Mouse (Mus musculus): Measurements from ENCODE around the gene Ppp1r2. TPM values are rescaled to one million over a fixed set of nuclear protein-coding genes. Genes with fewer than 3 reads are reported as not detected.

The Ppp1r2 gene
- polyA plus RNA-seq, 1 experiment = 45.4 TPM

GRCm38 (mm10) chr16:31313611-31314010 is 38.5 kb upstream of the Ppp1r2 start:
- Histone ChIP-seq H3K27ac (ENCODE audit: insufficient read depth, low read depth, low read length) (no peak overlapping the region), H3K4me1 (ENCODE audit: control insufficient read depth, insufficient read depth, low read length) (peaks cover 3% of the 10 kb centered on the region), H3K4me3 (ENCODE audit: insufficient read depth, low read length) (no peak overlapping the region)
- TF ChIP-seq POLR2A (IDR thresholded peaks at IDR 0.05; ENCODE audit: borderline replicate concordance, low read depth, low read length) = no peak
- no peak for TF ChIP-seq CTCF (IDR thresholded peaks at IDR 0.05; ENCODE audit: low read depth, low read length)

GRCm38 (mm10) chr16:31312296-31312695 is 37.2 kb upstream of the Ppp1r2 start:
- Histone ChIP-seq H3K27ac (ENCODE audit: insufficient read depth, low read depth, low read length) (no peak overlapping the region), H3K4me1 (ENCODE audit: control insufficient read depth, insufficient read depth, low read length) (peaks cover 3% of the 10 kb centered on the region), H3K4me3 (ENCODE audit: insufficient read depth, low read length) (no peak overlapping the region)
- TF ChIP-seq CTCF (IDR thresholded peaks at IDR 0.05; ENCODE audit: low read depth, low read length) (no peak), POLR2A (IDR thresholded peaks at IDR 0.05; ENCODE audit: borderline replicate concordance, low read depth, low read length) (no peak)

GRCm38 (mm10) chr16:31305199-31305919 is 30.3 kb upstream of the Ppp1r2 start:
- no peak overlapping the region for H3K27ac ChIP-seq (ENCODE audit: insufficient read depth, low read depth, low read length)
- H3K4me1 ChIP-seq (ENCODE audit: control insufficient read depth, insufficient read depth, low read length) = peaks cover 6% of the 10 kb centered on the region
- no peak for TF ChIP-seq CTCF (IDR thresholded peaks at IDR 0.05; ENCODE audit: low read depth, low read length)
- no peak overlapping the region for H3K4me3 ChIP-seq (ENCODE audit: insufficient read depth, low read length)

GRCm38 (mm10) chr16:31303276-31303675 is 28.2 kb upstream of the Ppp1r2 start:
- TF ChIP-seq POLR2A (IDR thresholded peaks at IDR 0.05; ENCODE audit: borderline replicate concordance, low read depth, low read length) (no peak), CTCF (IDR thresholded peaks at IDR 0.05; ENCODE audit: low read depth, low read length) (no peak)
- Histone ChIP-seq H3K27ac (ENCODE audit: insufficient read depth, low read depth, low read length) (no peak overlapping the region), H3K4me3 (ENCODE audit: insufficient read depth, low read length) (no peak overlapping the region), H3K4me1 (ENCODE audit: control insufficient read depth, insufficient read depth, low read length) (peaks cover 6% of the 10 kb centered on the region)

- H3K27ac ChIP-seq (ENCODE audit: insufficient read depth, low read depth, low read length) = no peak overlapping the region
- H3K4me1 ChIP-seq (ENCODE audit: control insufficient read depth, insufficient read depth, low read length) = peaks cover 6% of the 10 kb centered on the region
- H3K4me3 ChIP-seq (ENCODE audit: insufficient read depth, low read length) = no peak overlapping the region
- no peak for TF ChIP-seq CTCF (IDR thresholded peaks at IDR 0.05; ENCODE audit: low read depth, low read length)
- no peak for TF ChIP-seq POLR2A (IDR thresholded peaks at IDR 0.05; ENCODE audit: borderline replicate concordance, low read depth, low read length)
These were observed 25.9 kb upstream of the Ppp1r2 start for GRCm38 (mm10) chr16:31300883-31301532.

- no peak overlapping the region for H3K4me3 ChIP-seq (ENCODE audit: insufficient read depth, low read length)
- peaks cover 10% of the 10 kb centered on the region for H3K4me1 ChIP-seq (ENCODE audit: control insufficient read depth, insufficient read depth, low read length)
- H3K27ac ChIP-seq (ENCODE audit: insufficient read depth, low read depth, low read length) = no peak overlapping the region
- TF ChIP-seq CTCF (IDR thresholded peaks at IDR 0.05; ENCODE audit: low read depth, low read length) (no peak), POLR2A (IDR thresholded peaks at IDR 0.05; ENCODE audit: borderline replicate concordance, low read depth, low read length) (no peak)
These were observed 25.4 kb upstream of the Ppp1r2 start for GRCm38 (mm10) chr16:31300467-31300866.

GRCm38 (mm10) chr16:31299960-31300353 is 24.9 kb upstream of the Ppp1r2 start:
- H3K4me3 ChIP-seq (ENCODE audit: insufficient read depth, low read length) = no peak overlapping the region
- H3K27ac ChIP-seq (ENCODE audit: insufficient read depth, low read depth, low read length) = no peak overlapping the region
- TF ChIP-seq POLR2A (IDR thresholded peaks at IDR 0.05; ENCODE audit: borderline replicate concordance, low read depth, low read length) (no peak), CTCF (IDR thresholded peaks at IDR 0.05; ENCODE audit: low read depth, low read length) (no peak)
- H3K4me1 ChIP-seq (ENCODE audit: control insufficient read depth, insufficient read depth, low read length) = peaks cover 12% of the 10 kb centered on the region

GRCm38 (mm10) chr16:31299164-31299959 is 24.3 kb upstream of the Ppp1r2 start:
- Histone ChIP-seq H3K27ac (ENCODE audit: insufficient read depth, low read depth, low read length) (no peak overlapping the region), H3K4me1 (ENCODE audit: control insufficient read depth, insufficient read depth, low read length) (peaks cover 15% of the 10 kb centered on the region), H3K4me3 (ENCODE audit: insufficient read depth, low read length) (no peak overlapping the region)
- TF ChIP-seq POLR2A (IDR thresholded peaks at IDR 0.05; ENCODE audit: borderline replicate concordance, low read depth, low read length) (no peak), CTCF (IDR thresholded peaks at IDR 0.05; ENCODE audit: low read depth, low read length) (no peak)

- TF ChIP-seq POLR2A (IDR thresholded peaks at IDR 0.05; ENCODE audit: borderline replicate concordance, low read depth, low read length) (no peak), CTCF (IDR thresholded peaks at IDR 0.05; ENCODE audit: low read depth, low read length) (no peak)
- H3K27ac ChIP-seq (ENCODE audit: insufficient read depth, low read depth, low read length) = no peak overlapping the region
These were observed 22.0 kb upstream of the Ppp1r2 start for GRCm38 (mm10) chr16:31297113-31297512.

GRCm38 (mm10) chr16:31293761-31294160 is 18.7 kb upstream of the Ppp1r2 start:
- no peak overlapping the region for H3K4me3 ChIP-seq (ENCODE audit: insufficient read depth, low read length)
- H3K4me1 ChIP-seq (ENCODE audit: control insufficient read depth, insufficient read depth, low read length) = peaks cover 31% of the 10 kb centered on the region
- TF ChIP-seq POLR2A (IDR thresholded peaks at IDR 0.05; ENCODE audit: borderline replicate concordance, low read depth, low read length) = no peak
- no peak for TF ChIP-seq CTCF (IDR thresholded peaks at IDR 0.05; ENCODE audit: low read depth, low read length)
- no peak overlapping the region for H3K27ac ChIP-seq (ENCODE audit: insufficient read depth, low read depth, low read length)

More at GRCm38 (mm10) chr16:31297113-31297512, 22.0 kb upstream of the Ppp1r2 start:
- Histone ChIP-seq H3K4me3 (ENCODE audit: insufficient read depth, low read length) (no peak overlapping the region), H3K4me1 (ENCODE audit: control insufficient read depth, insufficient read depth, low read length) (peaks cover 22% of the 10 kb centered on the region)
